Mouse (Mus musculus) CH12F3 (cell line): Measurements from ENCODE around the gene Zfp652.

Source experiments
- in situ Hi-C: fragments of 300-500 bp; cut with MboI; formaldehyde crosslinking; loops from 2 replicates; pipeline ENCODE4 v1.14.3; 2020; ENCODE audit warnings: low sequenced_read_pairs

Zfp652 gene

GRCm38 (mm10) chr11:95828181-95828964 lies 115.9 kb downstream of the Zfp652 start:
- in situ Hi-C loops, result loop anchor here (5.0 kb wide), 1 partner anchor 34 kb away; no protein-coding TSS in a partner anchor

- in situ Hi-C loops, result loop anchor here (5.0 kb wide), 1 partner anchor 33 kb away; no protein-coding TSS in a partner anchor
Measured at GRCm38 (mm10) chr11:95829526-95830050, 117.1 kb downstream of the Zfp652 start.

- in situ Hi-C loops, result no loop called here
Measured at GRCm38 (mm10) chr11:95830411-95831275, 118.2 kb downstream of the Zfp652 start.

- in situ Hi-C loops, result no loop called here
Measured at GRCm38 (mm10) chr11:95831276-95831619, 118.8 kb downstream of the Zfp652 start.

GRCm38 (mm10) chr11:95831641-95832040 lies 119.2 kb downstream of the Zfp652 start:
- in situ Hi-C loops, result no loop called here

- in situ Hi-C loops, result no loop called here
Measured at GRCm38 (mm10) chr11:95832129-95833005, 119.9 kb downstream of the Zfp652 start.

GRCm38 (mm10) chr11:95833006-95833570 lies 120.6 kb downstream of the Zfp652 start:
- in situ Hi-C loops, result no loop called here

- in situ Hi-C loops, result no loop called here
Measured at GRCm38 (mm10) chr11:95833631-95834142, 121.2 kb downstream of the Zfp652 start.

- in situ Hi-C loops, result no loop called here
Measured at GRCm38 (mm10) chr11:95834143-95834667, 121.7 kb downstream of the Zfp652 start.

- in situ Hi-C loops, result no loop called here
Measured at GRCm38 (mm10) chr11:95834742-95835710, 122.6 kb downstream of the Zfp652 start.

GRCm38 (mm10) chr11:95835832-95836231 lies 123.4 kb downstream of the Zfp652 start:
- in situ Hi-C loops, result no loop called here

GRCm38 (mm10) chr11:95836433-95836832 lies 124.0 kb downstream of the Zfp652 start:
- in situ Hi-C loops, result no loop called here

GRCm38 (mm10) chr11:95837059-95837458 lies 124.6 kb downstream of the Zfp652 start, which contains the start of gene Gngt2:
Gngt2 (plus strand) TSS chr11:95837216.
- in situ Hi-C loops, result no loop called here

GRCm38 (mm10) chr11:95838598-95838997 lies 126.1 kb downstream of the Zfp652 start:
- in situ Hi-C loops, result no loop called here

GRCm38 (mm10) chr11:95838999-95839868 lies 126.8 kb downstream of the Zfp652 start:
- in situ Hi-C loops, result no loop called here

GRCm38 (mm10) chr11:95840694-95841497 lies 128.4 kb downstream of the Zfp652 start:
- in situ Hi-C loops, result no loop called here

GRCm38 (mm10) chr11:95841498-95841830 lies 129.0 kb downstream of the Zfp652 start:
- in situ Hi-C loops, result no loop called here
